Mouse (Mus musculus) midbrain, embryonic 16.5 days (tissue): ENCODE results near the gene Gm44805. TPM values are rescaled to one million over a fixed set of nuclear protein-coding genes. Genes with fewer than 3 reads are reported as not detected.
A peak's percentile ranks its signal among the peaks of the same experiment; 100 is the strongest.

Source experiments
- ATAC-seq: fragments of 200-750 bp; cut with Nextera tagmentation; 2 replicates; pipeline ENCODE4 v1.8.0; 2017; ENCODE audit warnings: moderate TSS enrichment
- H3K27ac ChIP-seq: fragments of 300-500 bp; sonication (generic); 2 replicates; pipeline ENCODE4 v1.5.1; 2014; ENCODE audit warnings: mild to moderate bottlenecking, low read length, mixed read lengths
- H3K27me3 ChIP-seq: fragments of 300-500 bp; sonication (generic); 2 replicates; pipeline ENCODE4 v1.6.1; 2014; ENCODE audit warnings: low read depth, low read length, mixed read lengths; ENCODE audit not compliant: control insufficient read depth, insufficient read depth
- H3K36me3 ChIP-seq: fragments of 300-500 bp; sonication (generic); 2 replicates; pipeline ENCODE4 v1.6.1; 2014; ENCODE audit warnings: mild to moderate bottlenecking, low read length, moderate library complexity, mixed read lengths; ENCODE audit not compliant: control insufficient read depth, insufficient read depth
- H3K4me1 ChIP-seq: fragments of 300-500 bp; sonication (generic); 2 replicates; pipeline ENCODE4 v1.6.1; 2014; ENCODE audit warnings: mild to moderate bottlenecking, low read length, mixed read lengths; ENCODE audit not compliant: control insufficient read depth, insufficient read depth
- H3K4me2 ChIP-seq: fragments of 300-500 bp; sonication (generic); 2 replicates; pipeline ENCODE4 v1.6.1; 2014; ENCODE audit warnings: mild to moderate bottlenecking, low read length, mixed read lengths
- H3K4me3 ChIP-seq: fragments of 300-500 bp; sonication (generic); 2 replicates; pipeline ENCODE4 v1.5.1; 2014; ENCODE audit warnings: low read depth, mild to moderate bottlenecking, low read length, moderate library complexity, mixed read lengths
- H3K9ac ChIP-seq: fragments of 300-500 bp; sonication (generic); 2 replicates; pipeline ENCODE4 v1.6.1; 2014; ENCODE audit warnings: low read depth, low read length, mixed read lengths
- H3K9me3 ChIP-seq: fragments of 300-500 bp; sonication (generic); replicated peaks from 2 replicates; pipeline ENCODE4 v1.6.1; 2014; ENCODE audit warnings: mild to moderate bottlenecking, low read length, mixed read lengths; ENCODE audit not compliant: control insufficient read depth, poor library complexity, severe bottlenecking
- WGBS: fragments of 180-500 bp; shearing (Covaris S2); extraction: QIAGEN DNeasy Blood & Tissue Kit; methylation state at CpG from one replicate; pipeline ENCODE4 v1.1.7; 2014; 5-methylcytosine and 5-hydroxymethylcytosine counted together
- polyA plus RNA-seq: library from polyadenylated mRNA; unstranded; fragments of >200 nt; fragmentation: Nextera tagmentation; extraction: Ambion mirVana; gene quantifications from 2 replicates; pipeline ENCODE4 v1.2.1, GENCODE M21; 2015

Gene Gm44805
- polyA plus RNA-seq, 1 experiment from 2014 or later: not detected

DNA sequence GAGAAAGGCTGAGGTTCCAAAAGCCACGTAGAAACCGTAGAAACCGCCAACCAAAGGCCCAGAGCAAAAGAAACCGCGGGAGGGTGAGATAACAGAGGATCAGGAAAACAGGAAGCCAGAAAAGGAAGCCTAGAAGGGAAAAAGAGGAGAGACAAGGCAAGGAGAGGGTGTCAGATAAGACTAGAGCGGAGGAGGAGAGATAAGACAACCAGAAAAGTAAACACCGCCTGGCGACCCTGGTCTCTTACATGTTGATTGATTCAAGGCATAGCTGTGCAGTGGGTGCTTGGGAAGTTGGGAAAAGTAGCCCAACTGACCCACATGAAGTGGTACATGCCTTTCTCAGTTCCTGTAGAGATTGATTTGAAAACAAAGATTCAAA lies 14.0 kb upstream of the Gm44805 start:
- H3K4me3 ChIP-seq: no peak overlapping the region
- WGBS: 60% methylated on average over 8 of the region's 8 CpGs
- peaks cover 3% of the 10 kb centered on the region; the same call in 1 of the 2 replicates for H3K36me3 ChIP-seq
- ATAC-seq: no peak
- H3K27me3 ChIP-seq: no peaks in the 10 kb centered on the region
- H3K9ac ChIP-seq: no peak overlapping the region
- H3K4me1 ChIP-seq: peaks cover 16% of the 10 kb centered on the region; the same call in 1 of the 2 replicates
- no peaks in the 10 kb centered on the region for H3K9me3 ChIP-seq
- H3K4me2 ChIP-seq: no peak overlapping the region
- H3K27ac ChIP-seq: no peak overlapping the region

DNA sequence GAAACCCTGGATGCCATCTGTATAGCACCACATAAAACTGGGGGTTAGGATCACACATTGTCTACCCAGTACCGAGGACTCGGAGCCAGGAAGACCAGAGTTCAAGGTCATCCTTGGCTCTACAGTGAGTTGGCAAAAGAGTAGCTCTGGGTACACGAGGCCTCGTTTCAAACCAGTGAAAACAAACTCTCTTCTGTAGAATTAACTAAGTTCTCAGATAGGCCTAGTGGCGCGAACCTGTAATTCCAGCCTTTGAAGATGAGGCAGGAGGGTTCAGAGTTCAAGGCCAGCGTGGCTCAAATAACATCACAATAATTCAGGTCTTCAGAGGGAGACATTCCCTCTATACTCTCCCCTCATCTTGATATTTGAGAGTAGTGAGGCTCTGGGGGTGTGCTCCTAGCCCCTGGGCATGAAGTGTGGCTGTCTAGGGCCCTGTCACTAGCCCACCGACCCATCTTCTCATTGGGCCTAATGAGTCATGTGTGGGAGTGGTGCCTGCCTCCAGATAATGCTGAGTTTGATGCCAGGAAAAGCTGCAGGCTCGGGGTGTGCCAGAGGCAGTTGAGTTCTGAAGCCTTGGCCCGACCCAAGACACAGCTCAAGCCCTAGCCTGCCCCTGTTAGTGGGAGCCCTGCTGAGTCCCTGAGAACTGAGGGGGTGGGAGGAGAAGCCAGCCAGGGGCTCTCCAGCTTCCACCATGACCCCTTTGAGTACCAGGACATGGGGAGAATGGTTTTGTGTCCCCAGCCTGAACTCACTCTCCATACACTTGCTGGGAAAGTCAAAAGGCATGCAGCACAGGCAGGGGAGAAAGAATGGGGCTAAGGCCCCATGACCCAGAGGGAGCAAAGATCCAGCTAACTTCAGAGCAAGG lies 13.4 kb upstream of the Gm44805 start:
- Histone ChIP-seq H3K4me1 (peaks cover 16% of the 10 kb centered on the region; the same call in 1 of the 2 replicates), H3K27me3 (no peaks in the 10 kb centered on the region), H3K4me3 (no peak overlapping the region), H3K27ac (no peak overlapping the region), H3K9ac (no peak overlapping the region), H3K9me3 (no peaks in the 10 kb centered on the region), H3K4me2 (no peak overlapping the region), H3K36me3 (peaks cover 3% of the 10 kb centered on the region; the same call in 1 of the 2 replicates)
- no peak for ATAC-seq
- 90% methylated on average over 10 of the region's 10 CpGs for WGBS

DNA sequence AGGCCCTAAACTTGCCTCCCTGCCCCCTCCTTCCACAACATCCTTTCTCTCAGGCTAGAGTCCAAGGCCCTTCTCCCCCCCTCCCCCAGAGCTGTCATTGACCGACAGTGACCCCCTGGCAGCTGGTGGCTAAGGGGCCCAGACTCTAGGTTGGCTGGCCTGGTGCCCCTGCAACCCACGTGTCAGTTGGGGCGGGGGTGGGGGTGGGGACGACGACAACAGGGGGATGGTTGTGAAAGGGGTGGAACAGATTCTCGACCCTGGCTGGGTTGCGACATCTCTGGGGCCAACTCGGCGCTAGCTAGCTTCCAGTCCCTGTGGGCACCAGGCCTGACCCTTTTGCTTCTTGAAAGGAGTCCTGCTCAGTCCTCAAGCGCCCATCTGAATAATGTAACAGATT lies 12.2 kb upstream of the Gm44805 start:
- H3K9ac ChIP-seq: no peak overlapping the region
- H3K4me2 ChIP-seq: no peak overlapping the region
- H3K9me3 ChIP-seq: no peaks in the 10 kb centered on the region
- no peaks in the 10 kb centered on the region for H3K27me3 ChIP-seq
- ATAC-seq: peak; percentile 49; the same call in 1 of the 2 replicates
- H3K36me3 ChIP-seq: peaks cover 3% of the 10 kb centered on the region; the same call in 1 of the 2 replicates
- H3K4me3 ChIP-seq: no peak overlapping the region
- 35% methylated on average over 10 of the region's 10 CpGs for WGBS
- peaks cover 5% of the 10 kb centered on the region; the same call in 1 of the 2 replicates for H3K4me1 ChIP-seq
- 0 out of 2 replicates have a peak overlapping the region, but pooled peaks have one; percentile 24 for H3K27ac ChIP-seq

DNA sequence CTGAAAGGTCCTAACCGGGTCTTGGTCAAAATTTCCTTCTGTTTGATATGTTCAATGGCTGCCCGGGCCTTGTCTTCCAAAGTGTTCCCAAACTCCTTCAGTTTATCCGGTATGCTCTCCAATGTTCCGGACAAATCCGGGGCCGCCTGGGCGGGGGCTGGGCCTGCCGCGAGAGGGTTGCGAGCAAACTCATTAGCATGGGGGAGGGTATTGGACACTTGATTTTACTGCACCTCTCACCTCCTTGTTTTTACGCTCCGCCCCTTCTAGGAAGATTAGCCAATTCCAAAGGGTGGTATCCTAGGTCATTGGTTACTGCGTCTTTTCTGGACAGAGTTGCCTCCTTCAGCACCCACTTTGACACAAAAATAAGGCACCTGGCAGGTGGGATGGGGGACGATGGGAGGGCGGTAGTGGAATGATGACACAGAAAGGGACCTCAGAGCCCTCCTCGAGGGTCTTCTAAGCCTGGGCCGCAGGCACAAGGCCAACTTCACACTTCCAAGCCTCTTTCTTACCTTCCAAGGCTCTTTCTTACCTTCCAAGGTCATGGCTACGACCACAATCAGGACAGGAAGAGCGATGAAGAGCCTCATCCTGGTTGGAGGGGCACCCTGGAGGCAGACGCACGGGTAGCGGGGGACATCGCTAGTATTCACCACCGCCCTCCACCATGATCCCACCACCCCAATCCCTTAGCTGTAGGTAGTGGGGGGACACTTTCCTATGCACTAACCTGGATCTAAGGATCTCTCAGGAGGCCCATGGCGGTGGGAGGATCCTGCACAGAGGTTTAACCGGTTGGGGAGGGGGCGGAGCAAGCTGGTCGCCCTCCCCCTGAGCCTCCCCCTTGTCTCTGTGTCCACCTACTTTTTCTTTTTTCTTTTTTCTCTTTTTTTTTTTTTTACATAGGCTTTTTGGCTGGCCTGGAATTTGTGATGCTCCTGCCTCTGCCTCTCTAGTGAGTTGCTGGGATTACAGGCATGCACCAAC lies 10.9 kb upstream of the Gm44805 start, which contains the start of gene Apoc1:
Gene Apoc1 (minus strand): TSS at position 788 of the 993 bp plus-strand sequence.
- Histone ChIP-seq H3K36me3 (peaks cover 3% of the 10 kb centered on the region; the same call in 1 of the 2 replicates), H3K9me3 (no peaks in the 10 kb centered on the region), H3K4me3 (no peak within 1 kb of the TSS), H3K4me1 (no peaks in the 10 kb centered on the region), H3K4me2 (no peak within 1 kb of the TSS), H3K27me3 (no peaks in the 10 kb centered on the region), H3K9ac (no peak within 1 kb of the TSS), H3K27ac (0 out of 2 replicates have a peak within 1 kb of the TSS, but pooled peaks have one; percentile 24)
- 51% methylated on average over 28 of the region's 28 CpGs for WGBS
- no peak for ATAC-seq

DNA sequence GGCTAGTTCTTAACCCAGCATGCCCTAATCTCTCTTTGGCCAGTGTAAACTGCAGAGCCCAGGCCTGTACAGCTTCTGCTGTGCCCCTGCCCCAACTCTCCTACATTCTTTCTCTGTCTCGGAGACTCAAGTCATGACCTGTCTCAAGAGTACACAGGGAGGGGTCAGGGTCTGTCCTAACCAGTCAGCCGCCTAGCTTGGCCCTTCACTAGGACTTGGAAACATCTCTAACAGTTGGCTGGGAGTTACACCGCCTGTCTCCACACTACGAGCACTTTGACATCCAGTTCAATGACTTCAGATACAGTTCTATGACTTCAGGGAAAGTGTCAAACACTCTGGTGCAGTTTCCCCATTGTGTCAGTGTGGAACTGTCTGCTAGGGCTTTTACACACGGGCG lies 10.2 kb upstream of the Gm44805 start:
- Histone ChIP-seq H3K4me1 (no peaks in the 10 kb centered on the region), H3K9ac (no peak overlapping the region), H3K9me3 (no peaks in the 10 kb centered on the region), H3K4me2 (no peak overlapping the region), H3K4me3 (no peak overlapping the region), H3K27ac (no peak overlapping the region), H3K36me3 (no peaks in the 10 kb centered on the region), H3K27me3 (no peaks in the 10 kb centered on the region)
- 70% methylated on average over 6 of the region's 6 CpGs for WGBS
- no peak for ATAC-seq

DNA sequence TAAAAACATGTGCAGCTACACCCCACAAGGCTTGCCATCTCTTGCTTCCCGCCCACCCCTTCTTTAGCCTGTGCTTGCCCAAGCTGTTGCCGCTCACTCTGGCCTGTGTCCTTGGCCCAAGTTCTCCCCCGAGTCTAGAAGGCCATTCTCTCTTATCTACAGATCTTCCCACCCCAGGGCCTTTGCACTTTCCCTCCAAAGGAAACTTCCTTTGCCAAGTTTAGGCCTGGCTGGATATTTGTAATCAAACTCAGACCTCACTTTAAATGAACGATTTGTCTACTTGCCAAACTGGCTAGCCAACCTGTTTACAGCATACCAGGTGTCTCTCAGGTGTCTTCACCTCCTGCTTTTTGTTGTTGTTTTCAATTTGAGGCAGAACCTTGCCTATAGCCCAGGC lies 9.6 kb upstream of the Gm44805 start:
- no peaks in the 10 kb centered on the region for H3K9me3 ChIP-seq
- H3K9ac ChIP-seq: no peak overlapping the region
- no peak overlapping the region for H3K4me3 ChIP-seq
- no peaks in the 10 kb centered on the region for H3K36me3 ChIP-seq
- H3K27ac ChIP-seq: no peak overlapping the region
- H3K4me1 ChIP-seq: no peaks in the 10 kb centered on the region
- no peak for ATAC-seq
- 89% methylated on average over 4 of the region's 4 CpGs for WGBS
- H3K4me2 ChIP-seq: no peak overlapping the region
- H3K27me3 ChIP-seq: no peaks in the 10 kb centered on the region

DNA sequence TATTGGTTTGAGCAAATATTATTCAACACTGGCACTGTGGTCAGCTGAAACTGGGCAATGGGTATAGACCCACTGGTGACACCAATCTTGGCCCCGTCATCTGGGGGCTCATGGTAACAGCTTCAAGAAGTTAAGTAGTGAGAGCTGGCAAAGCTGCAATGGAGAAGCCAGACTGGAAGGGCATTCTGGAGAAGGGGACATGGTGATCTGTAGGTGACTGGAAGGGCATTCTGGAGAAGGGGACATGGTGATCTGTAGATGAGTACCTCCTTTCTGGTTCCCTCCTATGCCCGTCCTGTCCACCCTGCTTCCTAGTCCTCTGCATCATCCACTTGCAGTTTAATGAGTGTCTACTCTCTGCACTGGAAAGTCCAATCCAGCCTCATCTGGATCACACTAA lies 7.4 kb upstream of the Gm44805 start:
- no peak overlapping the region for H3K9ac ChIP-seq
- no peaks in the 10 kb centered on the region for H3K4me1 ChIP-seq
- no peak for ATAC-seq
- H3K36me3 ChIP-seq: no peaks in the 10 kb centered on the region
- no peaks in the 10 kb centered on the region for H3K27me3 ChIP-seq
- H3K4me2 ChIP-seq: no peak overlapping the region
- no peak overlapping the region for H3K4me3 ChIP-seq
- H3K27ac ChIP-seq: no peak overlapping the region
- no peaks in the 10 kb centered on the region for H3K9me3 ChIP-seq
- 91% methylated on average over 2 of the region's 2 CpGs for WGBS

DNA sequence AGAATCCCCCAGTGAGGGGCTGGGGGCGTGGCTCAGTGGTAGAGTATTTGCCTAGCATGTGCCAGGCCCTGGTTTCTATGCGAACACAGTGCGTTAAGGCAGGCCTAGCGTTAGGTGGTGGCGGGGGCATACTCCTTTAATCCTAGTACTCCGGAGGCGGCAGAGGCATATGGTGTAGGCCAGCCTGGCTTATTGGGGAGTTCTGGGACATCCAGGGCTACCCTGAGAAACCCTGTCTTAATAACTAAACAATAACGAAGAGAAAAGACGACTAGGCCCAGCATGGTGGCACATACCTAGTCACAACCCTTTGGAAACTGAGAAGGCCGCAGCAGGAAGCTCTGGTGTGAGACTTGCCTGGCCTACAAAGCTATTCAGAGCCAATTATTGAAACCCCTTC lies 6.9 kb upstream of the Gm44805 start:
- H3K4me2 ChIP-seq: no peak overlapping the region
- no peaks in the 10 kb centered on the region for H3K4me1 ChIP-seq
- no peak overlapping the region for H3K4me3 ChIP-seq
- no peak overlapping the region for H3K27ac ChIP-seq
- no peak for ATAC-seq
- H3K27me3 ChIP-seq: no peaks in the 10 kb centered on the region
- no peak overlapping the region for H3K9ac ChIP-seq
- 90% methylated on average over 10 of the region's 10 CpGs for WGBS
- no peaks in the 10 kb centered on the region for H3K9me3 ChIP-seq
- no peaks in the 10 kb centered on the region for H3K36me3 ChIP-seq
